Mouse (Mus musculus) ES-Bruce4 (cell line): ENCODE results near the gene Rpl36al.

Source experiments
- CTCF ChIP-seq: IDR thresholded peaks from one replicate; pipeline ENCODE4 v1.8.1; 2011; ENCODE audit warnings: low read depth, low read length
- EP300 ChIP-seq: IDR thresholded peaks from 2 replicates; pipeline ENCODE4 v1.6.1; 2011; ENCODE audit warnings: low read depth, low read length; ENCODE audit not compliant: insufficient read depth
- POLR2A ChIP-seq: IDR thresholded peaks from one replicate; pipeline ENCODE4 v1.8.1; 2011; ENCODE audit warnings: low read length; ENCODE audit not compliant: insufficient read depth

GRCm38 (mm10) chr12:69207396-69207795, 23.5 kb upstream of the Rpl36al start:
- TF ChIP-seq CTCF (no peak), POLR2A (no peak), EP300 (no peak)
